Mouse (Mus musculus) cortical plate, adult 2 months (tissue): ENCODE measurements around the gene Nck2.

ENCODE experiments used
- CTCF ChIP-seq: fragments of 200-500 bp; IDR thresholded peaks from 2 replicates; pipeline ENCODE4 v1.5.1; 2011; ENCODE audit warnings: mild to moderate bottlenecking, control low read depth, low read length; ENCODE audit not compliant: insufficient read depth; ENCODE audit errors: extremely low read depth
- POLR2A ChIP-seq: fragments of 200-500 bp; IDR thresholded peaks from 2 replicates; pipeline ENCODE4 v1.6.1; 2011; ENCODE audit warnings: mild to moderate bottlenecking, low read length, control low read depth; ENCODE audit not compliant: insufficient read depth; ENCODE audit errors: extremely low read depth

- TF ChIP-seq CTCF (no peak), POLR2A (no peak)
These were observed 23.3 kb downstream of the Nck2 start for GRCm38 (mm10) chr1:43467656-43468055.
